Mouse (Mus musculus) cortical plate, adult 2 months (tissue): ENCODE results near the gene Slc1a2.

Experiments used
- CTCF ChIP-seq: fragments of 200-500 bp; IDR thresholded peaks from 2 replicates; pipeline ENCODE4 v1.5.1; 2011; ENCODE audit warnings: mild to moderate bottlenecking, control low read depth, low read length; ENCODE audit not compliant: insufficient read depth; ENCODE audit errors: extremely low read depth
- POLR2A ChIP-seq: fragments of 200-500 bp; IDR thresholded peaks from 2 replicates; pipeline ENCODE4 v1.6.1; 2011; ENCODE audit warnings: mild to moderate bottlenecking, low read length, control low read depth; ENCODE audit not compliant: insufficient read depth; ENCODE audit errors: extremely low read depth

- TF ChIP-seq POLR2A (no peak), CTCF (no peak)
Observed at GRCm38 (mm10) chr2:102771304-102771703, 112.8 kb downstream of the Slc1a2 start.
